Mouse (Mus musculus): ENCODE data around the gene Aaas.

DNA sequence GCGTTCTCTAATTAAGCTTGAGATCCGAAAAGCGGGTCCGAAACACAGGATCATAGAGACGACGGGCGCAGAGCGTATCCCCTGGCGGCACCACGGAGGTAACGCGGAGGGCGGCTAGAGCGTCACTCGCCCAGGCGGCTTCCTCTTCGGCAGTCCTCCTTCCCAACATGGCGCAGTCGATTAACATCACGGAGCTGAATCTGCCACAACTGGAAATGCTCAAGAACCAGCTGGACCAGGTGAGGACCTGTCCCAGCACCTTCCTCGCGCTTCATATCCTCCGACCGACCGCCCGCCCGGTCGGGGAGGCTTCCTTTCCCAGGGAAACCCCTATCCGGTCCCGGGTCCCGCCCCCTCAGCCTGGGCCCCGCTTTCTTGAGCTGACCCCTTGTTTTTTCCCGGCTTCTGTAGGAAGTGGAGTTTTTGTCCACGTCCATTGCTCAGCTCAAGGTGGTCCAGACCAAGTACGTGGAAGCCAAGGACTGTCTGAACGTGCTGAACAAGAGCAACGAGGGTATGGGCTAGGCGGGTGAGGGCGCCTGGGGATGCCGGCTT is 24.5 kb downstream of the Aaas start, which contains the start of gene Pfdn5:
- peak; percentile 70 for TF ChIP-seq POLR2A (IDR thresholded peaks at IDR 0.05; ENCODE audit: low read depth, low read length)
- no peak for TF ChIP-seq CTCF (IDR thresholded peaks at IDR 0.05; ENCODE audit: borderline replicate concordance, insufficient read depth, low read length)
